Mouse (Mus musculus) embryonic fibroblast, embryonic 13.5 days (primary cell): ENCODE results near the gene Ccnjl.

ENCODE experiments used
- CTCF ChIP-seq: IDR thresholded peaks from 2 replicates; pipeline ENCODE4 v1.5.1; 2011; ENCODE audit warnings: mild to moderate bottlenecking, control low read depth, low read length, moderate library complexity, borderline replicate concordance; ENCODE audit not compliant: insufficient read depth
- POLR2A ChIP-seq: IDR thresholded peaks from 2 replicates; pipeline ENCODE4 v1.6.1; 2011; ENCODE audit warnings: low read depth, mild to moderate bottlenecking, control low read depth, low read length, moderate library complexity

DNA sequence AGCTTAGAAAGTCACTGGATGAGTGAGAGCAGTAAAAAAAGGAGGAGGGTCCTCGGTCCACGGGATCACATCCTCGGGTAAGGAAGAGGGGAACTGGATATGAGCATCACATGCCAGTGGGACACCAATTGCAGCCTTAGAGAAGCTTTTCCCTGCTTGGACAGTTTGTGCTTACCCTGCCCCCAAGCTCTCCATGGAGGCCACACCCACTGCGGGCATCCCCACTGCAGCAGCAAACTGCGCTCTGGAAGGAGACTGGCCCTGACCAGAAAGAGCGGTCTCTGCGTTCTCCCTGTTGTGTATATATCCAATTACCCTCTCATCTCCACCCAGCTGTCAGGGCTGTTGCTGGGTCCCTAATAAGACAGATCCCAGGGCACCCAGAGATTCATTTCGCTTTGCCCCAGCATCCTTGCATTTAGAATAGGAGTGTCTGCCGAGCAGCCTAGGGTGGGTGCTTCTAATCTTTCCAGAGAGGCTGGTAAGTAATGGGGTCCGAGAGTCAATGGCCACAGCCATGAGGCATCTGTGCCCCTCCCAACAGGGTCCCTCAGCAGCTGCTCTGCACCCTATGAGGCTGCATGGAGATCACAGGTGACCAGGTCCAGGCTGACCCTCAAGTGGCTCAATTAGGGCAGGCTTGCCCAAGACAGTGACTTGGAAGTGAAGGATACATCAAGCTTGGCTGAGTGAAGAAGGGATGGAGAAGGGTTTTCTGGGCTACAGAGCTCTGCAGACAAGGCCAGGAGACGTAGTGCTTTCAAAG lies 49.3 kb downstream of the Ccnjl start:
- TF ChIP-seq CTCF (no peak), POLR2A (no peak)
